Comparison of ENCODE assay signal across 14 mouse cellular contexts in genomic region chr11:95567366-95567765, GRCm38 (mm10). TPM values are rescaled to one million over a fixed set of nuclear protein-coding genes. Genes with fewer than 3 reads are reported as not detected.
DNase-seq lines count a peak whose midpoint lies in the region; ATAC-seq lines count a peak whose summit lies in the region.
"Had no signal": no experiment of that assay in that cellular context is flagged by ENCODE, and none has a peak within 500 bp of the region (broad histone marks: within the 10 kb centered on the region; RNA-seq: fewer than 3 reads in every experiment).

No protein-coding gene starts in this region.

- peak; percentile 28 for DNase-seq in embryonic facial prominence, embryonic 10.5 days (ENCODE audit: low spot score)
- no peak for DNase-seq in intestine, embryonic 14.5 days (ENCODE audit: low spot score)
- DNase-seq in thymus, postnatal 25 days = no peak
- DNase-seq: kidney, postnatal 14 days; lung, adult 18-20 months; right cerebral cortex, postnatal 25 days; thymus, postnatal 4 days had no signal

- ATAC-seq in heart, embryonic 13.5 days (ENCODE audit: extremely low read depth, insufficient number of reproducible peaks, low FRiP score, low TSS enrichment) = no peak
- ATAC-seq in heart, embryonic 11.5 days (replicated peaks; ENCODE audit: insufficient number of reproducible peaks, low FRiP score, low TSS enrichment) = no peak
- no peak for ATAC-seq in intestine, embryonic 14.5 days (replicated peaks; ENCODE audit: low FRiP score, low TSS enrichment, low read depth)
- ATAC-seq in limb, embryonic 15.5 days (ENCODE audit: insufficient number of reproducible peaks, low FRiP score, low TSS enrichment, low read depth) = no peak
- no peak for ATAC-seq in CD4-positive, CD25-positive, alpha-beta regulatory T cell, adult 4 months

- H3K27me3 ChIP-seq in heart, embryonic 13.5 days (replicated peaks) = peaks cover 27% of the 10 kb centered on the region
- peaks cover 17% of the 10 kb centered on the region for H3K27me3 ChIP-seq in heart, embryonic 11.5 days (ENCODE audit: control insufficient read depth, insufficient read depth, low read length)
- peaks cover 32% of the 10 kb centered on the region for H3K27me3 ChIP-seq in embryonic facial prominence, embryonic 10.5 days (replicated peaks; ENCODE audit: low read depth, poor library complexity, severe bottlenecking)
- no peaks in the 10 kb centered on the region for H3K27me3 ChIP-seq in intestine, embryonic 14.5 days (replicated peaks; ENCODE audit: control insufficient read depth, insufficient read depth, low read length)
- H3K27me3 ChIP-seq in limb, embryonic 15.5 days = peaks cover 22% of the 10 kb centered on the region
- H3K27me3 ChIP-seq: neural tube, embryonic 13.5 days had no signal

- H3K4me2 ChIP-seq in heart, embryonic 13.5 days = no peak overlapping the region
- no peak overlapping the region for H3K4me2 ChIP-seq in heart, embryonic 11.5 days
- H3K4me2 ChIP-seq in intestine, embryonic 14.5 days (ENCODE audit: low read length) = no peak overlapping the region
- H3K4me2 ChIP-seq in limb, embryonic 15.5 days = no peak overlapping the region
- H3K4me2 ChIP-seq: midbrain, embryonic 11.5 days; neural tube, embryonic 13.5 days had no signal

- H3K27ac ChIP-seq in heart, embryonic 13.5 days (replicated peaks) = 0 out of 2 replicates have a peak overlapping the region, but pooled peaks have one; percentile 1
- H3K27ac ChIP-seq in heart, embryonic 11.5 days (ENCODE audit: low read depth, low read length) = no peak overlapping the region
- peak overlapping the region; percentile 76 for H3K27ac ChIP-seq in embryonic facial prominence, embryonic 10.5 days (replicated peaks)
- H3K27ac ChIP-seq in intestine, embryonic 14.5 days (ENCODE audit: low read depth) = peak overlapping the region; percentile 3; the same call in 1 of the 2 replicates
- 0 out of 2 replicates have a peak overlapping the region, but pooled peaks have one; percentile 0 for H3K27ac ChIP-seq in limb, embryonic 15.5 days
- H3K27ac ChIP-seq: macrophage; neural tube, embryonic 13.5 days had no signal

- H3K4me3 ChIP-seq in heart, embryonic 13.5 days = no peak overlapping the region
- H3K4me3 ChIP-seq in heart, embryonic 11.5 days (ENCODE audit: low read depth, low read length) = no peak overlapping the region
- no peak overlapping the region for H3K4me3 ChIP-seq in embryonic facial prominence, embryonic 10.5 days
- H3K4me3 ChIP-seq in intestine, embryonic 14.5 days (ENCODE audit: low read depth, low read length) = no peak overlapping the region
- H3K4me3 ChIP-seq in limb, embryonic 15.5 days = no peak overlapping the region
- H3K4me3 ChIP-seq: neural tube, embryonic 13.5 days had no signal

- 61% methylated on average over 6 of the region's 6 CpGs for WGBS in heart, embryonic 13.5 days
- 43% methylated on average over 6 of the region's 6 CpGs for WGBS in heart, embryonic 11.5 days (ENCODE audit: insufficient replicate concordance)
- WGBS in embryonic facial prominence, embryonic 10.5 days = 51% methylated on average over 6 of the region's 6 CpGs
- 46% methylated on average over 6 of the region's 6 CpGs for WGBS in intestine, embryonic 14.5 days
- 41% methylated on average over 6 of the region's 6 CpGs for WGBS in limb, embryonic 15.5 days

- H3K9me3 ChIP-seq in heart, embryonic 13.5 days = no peaks in the 10 kb centered on the region
- no peaks in the 10 kb centered on the region for H3K9me3 ChIP-seq in heart, embryonic 11.5 days (replicated peaks; ENCODE audit: control insufficient read depth, low read length)
- H3K9me3 ChIP-seq in embryonic facial prominence, embryonic 10.5 days = 0 out of 2 replicates have a peak, but pooled peaks cover 4% of the 10 kb centered on the region
- H3K9me3 ChIP-seq in intestine, embryonic 14.5 days (ENCODE audit: control insufficient read depth, low read length) = no peaks in the 10 kb centered on the region
- H3K9me3 ChIP-seq in limb, embryonic 15.5 days = no peaks in the 10 kb centered on the region
- H3K9me3 ChIP-seq: neural tube, embryonic 13.5 days had no signal

- no peaks in the 10 kb centered on the region for H3K36me3 ChIP-seq in heart, embryonic 13.5 days
- no peaks in the 10 kb centered on the region for H3K36me3 ChIP-seq in heart, embryonic 11.5 days (ENCODE audit: control insufficient read depth, insufficient read depth, low read length)
- peaks cover 6% of the 10 kb centered on the region; the same call in 1 of the 2 replicates for H3K36me3 ChIP-seq in embryonic facial prominence, embryonic 10.5 days (replicated peaks)
- H3K36me3 ChIP-seq in intestine, embryonic 14.5 days (ENCODE audit: control insufficient read depth, insufficient read depth, low read length) = no peaks in the 10 kb centered on the region
- no peaks in the 10 kb centered on the region for H3K36me3 ChIP-seq in limb, embryonic 15.5 days

- H3K9ac ChIP-seq in heart, embryonic 13.5 days = no peak overlapping the region
- no peak overlapping the region for H3K9ac ChIP-seq in heart, embryonic 11.5 days (ENCODE audit: low read depth, low read length)
- H3K9ac ChIP-seq in intestine, embryonic 14.5 days (ENCODE audit: low read length) = no peak overlapping the region
- H3K9ac ChIP-seq in limb, embryonic 15.5 days = no peak overlapping the region
- H3K9ac ChIP-seq: neural tube, embryonic 13.5 days had no signal

- H3K4me1 ChIP-seq in heart, embryonic 13.5 days = peaks cover 28% of the 10 kb centered on the region
- 0 out of 2 replicates have a peak, but pooled peaks cover 8% of the 10 kb centered on the region for H3K4me1 ChIP-seq in heart, embryonic 11.5 days (ENCODE audit: control insufficient read depth, insufficient read depth, low read length)
- H3K4me1 ChIP-seq in embryonic facial prominence, embryonic 10.5 days = peaks cover 76% of the 10 kb centered on the region
- H3K4me1 ChIP-seq in intestine, embryonic 14.5 days (replicated peaks; ENCODE audit: control insufficient read depth, insufficient read depth, low read length) = peaks cover 42% of the 10 kb centered on the region
- H3K4me1 ChIP-seq in limb, embryonic 15.5 days = peaks cover 54% of the 10 kb centered on the region

RNA-seq across cellular contexts. Expression of gene Ngfr, which starts 20.2 kb away (rescaled TPM):
- 3.3 and 4.9 TPM in 2 replicates for polyA plus RNA-seq in heart, embryonic 13.5 days (2015; fragmentation: Nextera tagmentation; extraction: Ambion mirVana)
- polyA plus RNA-seq in heart, embryonic 11.5 days (2014; fragmentation: Nextera tagmentation; extraction: Ambion mirVana) = 3.6 TPM in 2 replicates
- 21.7 and 23.5 TPM in 2 replicates for polyA plus RNA-seq in embryonic facial prominence, embryonic 10.5 days (2016; fragmentation: Nextera tagmentation; extraction: Ambion mirVana)
- polyA plus RNA-seq in intestine, embryonic 14.5 days (2014; fragmentation: Nextera tagmentation; extraction: Ambion mirVana) = 15.3 and 17.6 TPM in 2 replicates
- polyA plus RNA-seq in limb, embryonic 15.5 days (2015; fragmentation: Nextera tagmentation; extraction: Ambion mirVana) = 34.0 and 45.2 TPM in 2 replicates
- not detected for polyA plus RNA-seq in CD4-positive, CD25-positive, alpha-beta regulatory T cell, adult 4 months (2017; shearing (Covaris generic))

RNA-seq across cellular contexts. Expression of gene Nxph3, which starts 53.0 kb away (rescaled TPM):
- polyA plus RNA-seq in heart, embryonic 13.5 days (2015; fragmentation: Nextera tagmentation; extraction: Ambion mirVana) = 0.20 and 0.21 TPM in 2 replicates
- polyA plus RNA-seq in heart, embryonic 11.5 days (2014; fragmentation: Nextera tagmentation; extraction: Ambion mirVana) = 0.24 and 0.39 TPM in 2 replicates
- 0.50 and 0.54 TPM in 2 replicates for polyA plus RNA-seq in embryonic facial prominence, embryonic 10.5 days (2016; fragmentation: Nextera tagmentation; extraction: Ambion mirVana)
- 0.68 and 0.74 TPM in 2 replicates for polyA plus RNA-seq in intestine, embryonic 14.5 days (2014; fragmentation: Nextera tagmentation; extraction: Ambion mirVana)
- 0.69 and 0.70 TPM in 2 replicates for polyA plus RNA-seq in limb, embryonic 15.5 days (2015; fragmentation: Nextera tagmentation; extraction: Ambion mirVana)
- not detected for polyA plus RNA-seq in CD4-positive, CD25-positive, alpha-beta regulatory T cell, adult 4 months (2017; shearing (Covaris generic))
- polyA plus RNA-seq: macrophage had no signal
